Mouse (Mus musculus) neural tube, embryonic 12.5 days (tissue): ENCODE data around the gene Msh6. TPM values are rescaled to one million over a fixed set of nuclear protein-coding genes. Genes with fewer than 3 reads are reported as not detected.
"Not testable (repeated sequence)": the region's sequence is repeated elsewhere in the genome, so short reads cannot be mapped to it uniquely, and the experiment has no call there.

Experiments used
- ATAC-seq: fragments of 200-750 bp; cut with Nextera tagmentation; 2 replicates; pipeline ENCODE4 v1.8.0; 2017; ENCODE audit warnings: low read depth, mild to moderate bottlenecking, moderate TSS enrichment, moderate library complexity; ENCODE audit not compliant: low FRiP score
- H3K27ac ChIP-seq: fragments of 300-500 bp; sonication (generic); 2 replicates; pipeline ENCODE4 v1.5.1; 2016
- H3K27me3 ChIP-seq: fragments of 300-500 bp; sonication (generic); replicated peaks from 2 replicates; pipeline ENCODE4 v1.6.1; 2016; ENCODE audit warnings: mild to moderate bottlenecking
- H3K36me3 ChIP-seq: fragments of 300-500 bp; sonication (generic); 2 replicates; pipeline ENCODE4 v1.6.1; 2016; ENCODE audit warnings: mild to moderate bottlenecking
- H3K4me1 ChIP-seq: fragments of 300-500 bp; sonication (generic); 2 replicates; pipeline ENCODE4 v1.6.1; 2016
- H3K4me2 ChIP-seq: fragments of 300-500 bp; sonication (generic); replicated peaks from 2 replicates; pipeline ENCODE4 v1.6.1; 2016; ENCODE audit warnings: mild to moderate bottlenecking
- H3K4me3 ChIP-seq: fragments of 300-500 bp; sonication (generic); 2 replicates; pipeline ENCODE4 v1.5.1; 2016
- H3K9ac ChIP-seq: fragments of 300-500 bp; sonication (generic); 2 replicates; pipeline ENCODE4 v1.6.1; 2016; ENCODE audit warnings: mild to moderate bottlenecking
- H3K9me3 ChIP-seq: fragments of 300-500 bp; sonication (generic); 2 replicates; pipeline ENCODE4 v1.6.1; 2016; ENCODE audit warnings: mild to moderate bottlenecking
- WGBS: fragments of 180-500 bp; shearing (Covaris S2); methylation state at CpG from one replicate; pipeline ENCODE4 v1.1.7; 2016; 5-methylcytosine and 5-hydroxymethylcytosine counted together
- polyA plus RNA-seq: library from polyadenylated mRNA; unstranded; fragments of >200 nt; fragmentation: Nextera tagmentation; extraction: Ambion mirVana; gene quantifications from 2 replicates; pipeline ENCODE4 v1.2.1, GENCODE M21; 2016

The Msh6 gene
- polyA plus RNA-seq, 1 experiment from 2014 or later, result 51.4 TPM

DNA sequence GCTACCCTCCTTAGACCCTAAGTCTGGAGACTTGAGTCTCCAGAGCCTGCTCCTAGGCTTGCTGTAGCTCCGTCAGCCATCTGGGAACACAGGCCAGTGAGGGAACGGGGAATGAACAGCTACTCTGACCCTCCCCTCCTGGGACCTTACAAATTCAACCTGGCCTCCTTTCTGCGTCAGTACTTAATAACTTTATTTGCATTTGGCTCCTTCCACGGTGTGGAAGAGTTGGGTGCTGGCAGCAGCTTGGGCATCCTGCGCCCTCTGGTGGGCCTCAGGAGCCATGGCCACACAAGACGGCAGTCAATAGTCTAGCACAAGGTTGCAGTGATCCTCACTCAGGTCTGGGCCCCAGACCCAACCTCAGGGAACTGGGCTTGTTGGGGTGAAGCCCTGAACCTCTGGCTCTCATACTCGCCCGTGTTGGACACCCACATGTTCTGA is 6.4 kb upstream of the Msh6 start:
- ATAC-seq, result 0 out of 2 replicates have a peak, but pooled peaks have one; percentile 44
- not testable (repeated sequence) for H3K9me3 ChIP-seq, H3K4me1 ChIP-seq, H3K4me2 ChIP-seq, H3K27ac ChIP-seq, H3K27me3 ChIP-seq, H3K4me3 ChIP-seq, H3K9ac ChIP-seq, H3K36me3 ChIP-seq
- 43% methylated on average over 6 of the region's 8 CpGs for WGBS

DNA sequence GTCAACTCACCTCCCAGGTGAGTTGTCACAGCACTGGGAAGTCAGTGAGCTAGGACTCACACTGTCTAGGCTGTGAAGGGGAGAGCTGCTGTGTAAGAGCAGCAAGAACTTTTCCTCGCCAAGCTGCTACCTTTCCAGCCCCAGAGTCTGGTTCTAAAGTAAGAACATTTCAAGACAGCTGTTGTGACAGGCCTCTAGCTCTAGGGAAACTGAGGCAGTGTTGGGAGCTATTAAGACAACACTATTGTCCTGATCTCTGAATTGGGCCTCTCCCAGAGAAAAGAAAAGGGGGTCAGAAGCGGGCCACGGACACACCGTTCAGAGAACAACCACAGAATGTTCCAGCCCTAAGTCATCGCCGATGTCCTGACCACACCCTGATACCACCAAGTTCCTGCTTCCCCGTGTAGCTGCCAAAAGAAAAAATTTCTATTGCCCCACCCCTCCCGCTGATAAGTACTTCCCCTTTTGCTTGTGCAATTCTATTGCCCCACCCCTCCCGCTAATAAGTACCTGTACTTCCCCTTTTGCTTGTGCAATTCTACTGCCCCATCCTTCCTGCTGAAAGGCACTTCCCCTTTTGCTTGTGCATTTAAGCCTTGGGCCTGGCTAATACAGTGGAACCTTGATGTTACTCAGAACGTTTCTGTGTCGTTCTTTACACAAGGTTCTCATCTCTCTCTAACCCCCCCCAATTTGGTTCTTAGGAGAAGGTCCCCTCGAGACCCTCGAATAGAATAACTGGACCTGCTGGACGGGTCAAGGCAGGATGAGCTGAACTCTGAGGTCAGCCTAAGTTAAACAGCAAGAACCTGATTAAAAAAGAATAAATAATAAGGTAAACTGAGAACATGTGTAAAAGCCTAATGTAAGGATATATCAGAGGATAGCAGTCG is 2.9 kb upstream of the Msh6 start:
- not testable (repeated sequence) for H3K4me2 ChIP-seq, H3K4me3 ChIP-seq, H3K9ac ChIP-seq, H3K27ac ChIP-seq, H3K27me3 ChIP-seq, H3K36me3 ChIP-seq, ATAC-seq, H3K4me1 ChIP-seq, H3K9me3 ChIP-seq
- 89% methylated on average over 15 of the region's 15 CpGs for WGBS

DNA sequence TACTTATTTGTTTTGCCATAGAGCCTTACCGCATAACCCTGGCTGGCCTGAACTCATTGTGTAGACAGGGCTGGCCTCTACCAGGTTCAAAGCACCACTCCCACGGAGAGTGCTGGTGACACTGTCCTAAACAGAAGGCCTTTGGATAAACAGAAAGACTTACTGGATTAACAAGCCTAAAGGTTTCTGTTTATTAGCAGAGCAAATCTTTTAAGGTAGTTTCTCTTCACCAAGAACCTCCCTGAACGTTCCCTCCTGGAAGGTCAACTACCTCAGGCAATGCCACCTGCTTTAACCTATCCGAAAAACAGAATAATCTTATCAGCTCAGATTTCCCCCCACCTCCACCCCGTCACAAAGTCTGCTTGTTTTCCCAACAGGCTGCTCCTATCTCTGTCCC is 2.0 kb upstream of the Msh6 start:
- peaks cover 9% of the 10 kb centered on the region for H3K4me1 ChIP-seq
- no peak overlapping the region for H3K4me2 ChIP-seq
- WGBS, result 85% methylated on average over 5 of the region's 5 CpGs
- no peaks in the 10 kb centered on the region for H3K9me3 ChIP-seq
- H3K27me3 ChIP-seq, result no peaks in the 10 kb centered on the region
- no peak overlapping the region for H3K4me3 ChIP-seq
- no peak overlapping the region for H3K9ac ChIP-seq
- ATAC-seq, result no peak
- H3K27ac ChIP-seq, result no peak overlapping the region
- 0 out of 2 replicates have a peak, but pooled peaks cover 3% of the 10 kb centered on the region for H3K36me3 ChIP-seq

DNA sequence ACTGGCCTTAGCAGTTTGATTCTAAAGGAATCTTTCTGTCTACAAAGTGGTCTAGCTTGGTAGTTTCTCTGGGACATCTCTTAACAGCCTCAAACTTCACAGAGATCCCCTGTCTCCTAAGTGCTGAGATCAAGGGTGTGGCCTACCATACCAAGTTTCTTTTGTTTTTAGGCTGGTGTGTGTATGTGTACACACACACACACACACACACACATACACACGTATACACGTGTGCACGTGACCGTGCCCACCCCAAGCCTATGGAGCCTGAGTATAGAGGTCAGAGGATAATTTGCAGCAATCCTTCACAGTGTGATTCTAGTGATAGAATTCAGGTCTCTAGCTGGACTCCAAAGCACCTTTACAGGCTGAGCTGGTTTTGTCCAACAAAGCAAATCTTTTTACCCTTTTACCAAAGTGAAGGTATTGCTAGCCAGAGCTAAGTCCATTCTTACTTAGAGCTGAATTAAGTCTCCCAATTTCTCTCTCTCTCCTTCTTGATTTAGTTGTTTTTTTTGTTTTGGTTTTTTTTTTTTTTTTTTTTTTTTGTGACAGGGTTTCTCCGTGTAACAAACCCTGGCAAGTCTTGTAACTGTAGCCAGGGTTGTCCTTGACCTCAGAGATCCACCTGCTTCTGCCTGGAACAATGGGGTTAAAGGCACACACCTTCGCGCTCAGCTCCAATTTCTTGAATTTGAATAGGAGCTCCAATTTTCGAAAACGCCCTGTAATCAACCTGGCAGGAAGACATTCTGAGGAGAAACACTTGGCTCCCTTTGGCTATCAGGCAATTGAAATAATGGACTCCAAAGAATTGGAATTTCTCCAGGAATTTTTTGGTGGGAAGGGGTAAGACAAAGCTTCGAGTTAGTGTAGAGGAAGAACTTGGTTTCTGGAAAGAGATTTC is 1.3 kb upstream of the Msh6 start:
- H3K27me3 ChIP-seq, result no peaks in the 10 kb centered on the region
- H3K4me3 ChIP-seq, result no peak overlapping the region
- peaks cover 9% of the 10 kb centered on the region for H3K4me1 ChIP-seq
- H3K4me2 ChIP-seq, result peak overlapping the region; percentile 80
- no peak overlapping the region for H3K27ac ChIP-seq
- WGBS, result 73% methylated on average over 10 of the region's 10 CpGs
- no peak overlapping the region for H3K9ac ChIP-seq
- H3K9me3 ChIP-seq, result no peaks in the 10 kb centered on the region
- H3K36me3 ChIP-seq, result 0 out of 2 replicates have a peak, but pooled peaks cover 3% of the 10 kb centered on the region
- ATAC-seq, result no peak

DNA sequence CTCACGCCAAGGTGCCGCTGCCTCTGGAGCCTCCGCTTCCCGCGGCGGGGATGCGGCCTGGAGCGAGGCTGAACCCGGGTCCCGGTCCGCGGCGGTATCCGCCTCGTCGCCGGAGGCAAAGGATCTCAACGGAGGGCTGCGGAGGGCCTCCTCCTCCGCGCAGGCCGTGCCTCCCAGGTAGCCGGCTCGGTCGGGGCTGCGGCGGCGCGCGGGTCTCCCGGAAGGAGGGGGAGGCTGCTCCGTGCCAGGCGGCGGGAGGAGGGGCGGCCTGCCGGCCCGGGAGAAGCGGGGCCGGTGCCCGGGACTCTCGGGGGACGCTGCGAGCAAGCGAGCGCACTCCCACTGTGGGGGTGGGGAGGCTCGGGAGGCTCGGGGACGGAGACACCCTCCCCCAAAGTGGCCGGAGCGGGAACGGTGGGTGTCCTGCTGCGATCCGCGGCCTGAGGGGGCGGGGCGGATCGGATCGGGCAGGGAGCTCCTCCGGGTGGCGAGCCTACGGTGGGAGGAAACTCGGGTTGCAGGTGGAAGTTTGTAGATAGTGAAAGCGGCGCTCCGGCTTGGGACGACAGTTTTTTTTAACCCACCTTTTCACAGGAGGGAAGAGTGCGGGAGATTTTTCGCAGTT is 479 bp downstream of the Msh6 start:
- Histone ChIP-seq H3K4me1 (peaks cover 9% of the 10 kb centered on the region), H3K9ac (peak overlapping the region; percentile 87), H3K27me3 (no peaks in the 10 kb centered on the region), H3K9me3 (no peaks in the 10 kb centered on the region), H3K4me3 (peak overlapping the region; percentile 96), H3K36me3 (0 out of 2 replicates have a peak, but pooled peaks cover 3% of the 10 kb centered on the region), H3K4me2 (peak overlapping the region; percentile 80), H3K27ac (peak overlapping the region; percentile 59; the same call in 1 of the 2 replicates)
- ATAC-seq, result peak; percentile 73
- under 1% methylated on average over 58 of the region's 68 CpGs for WGBS

DNA sequence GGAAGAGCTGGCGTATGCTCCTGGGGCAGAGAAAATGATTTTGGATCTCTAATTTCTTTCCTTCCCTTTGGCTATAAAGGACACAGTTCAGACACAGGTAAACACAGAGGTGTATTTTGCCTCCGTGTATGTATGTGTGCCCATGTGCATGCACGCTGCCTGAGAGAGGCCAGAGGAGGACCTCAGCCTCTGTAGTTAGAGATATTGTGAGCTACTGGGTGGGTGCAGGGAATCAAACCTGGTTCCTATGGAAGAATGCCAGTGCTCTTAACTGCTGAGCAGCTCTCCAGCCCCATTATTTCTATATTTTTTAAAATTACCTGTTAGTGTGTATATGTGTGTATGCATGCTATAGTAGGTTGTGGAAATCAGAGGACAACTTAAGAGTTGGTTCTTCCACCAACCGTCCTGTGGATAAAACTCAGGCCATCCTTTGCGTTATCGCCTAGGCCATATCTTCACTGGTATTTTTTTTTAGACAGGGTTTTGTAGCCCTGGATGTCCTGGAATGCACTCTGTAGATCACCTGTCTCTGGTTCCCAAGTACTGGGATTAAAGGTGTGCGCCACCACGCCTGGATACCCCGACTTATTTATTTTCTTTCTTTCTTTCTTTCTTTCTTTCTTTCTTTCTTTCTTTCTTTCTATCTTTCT is 1.4 kb downstream of the Msh6 start:
- H3K4me3 ChIP-seq, result peak overlapping the region; percentile 96
- H3K36me3 ChIP-seq, result 0 out of 2 replicates have a peak, but pooled peaks cover 3% of the 10 kb centered on the region
- no peaks in the 10 kb centered on the region for H3K27me3 ChIP-seq
- peak overlapping the region; percentile 80 for H3K4me2 ChIP-seq
- ATAC-seq, result no peak
- H3K9me3 ChIP-seq, result no peaks in the 10 kb centered on the region
- 0 out of 2 replicates have a peak overlapping the region, but pooled peaks have one; percentile 87 for H3K9ac ChIP-seq
- H3K27ac ChIP-seq, result no peak overlapping the region
- WGBS, result 78% methylated on average over 9 of the region's 9 CpGs
- peaks cover 9% of the 10 kb centered on the region for H3K4me1 ChIP-seq

DNA sequence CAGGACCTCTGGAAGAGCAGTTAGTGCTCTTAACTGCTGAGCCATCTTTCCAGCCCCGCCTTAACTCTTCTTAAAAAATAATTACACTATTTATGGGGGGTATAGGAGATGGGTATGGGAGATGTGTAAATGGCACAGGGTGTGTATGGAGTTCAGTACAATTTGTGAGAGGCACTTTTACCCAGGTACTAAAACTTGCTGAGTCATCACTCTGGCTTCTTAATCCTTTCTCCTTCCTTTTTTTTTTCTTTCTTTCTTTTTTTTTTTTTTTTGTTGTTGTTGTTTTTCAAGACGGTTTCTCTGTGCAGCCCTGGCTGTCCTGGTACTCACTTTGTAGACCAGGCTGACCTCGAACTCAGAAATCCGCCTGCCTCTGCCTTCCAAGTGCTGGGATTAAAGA is 2.1 kb downstream of the Msh6 start:
- H3K4me3 ChIP-seq, ATAC-seq, H3K4me1 ChIP-seq, H3K9ac ChIP-seq, H3K27ac ChIP-seq, H3K27me3 ChIP-seq, H3K36me3 ChIP-seq, H3K9me3 ChIP-seq: not testable (repeated sequence)
- WGBS, result 93% methylated on average over 4 of the region's 4 CpGs
- H3K4me2 ChIP-seq, result 0 out of 2 replicates have a peak overlapping the region, but pooled peaks have one; percentile 80

DNA sequence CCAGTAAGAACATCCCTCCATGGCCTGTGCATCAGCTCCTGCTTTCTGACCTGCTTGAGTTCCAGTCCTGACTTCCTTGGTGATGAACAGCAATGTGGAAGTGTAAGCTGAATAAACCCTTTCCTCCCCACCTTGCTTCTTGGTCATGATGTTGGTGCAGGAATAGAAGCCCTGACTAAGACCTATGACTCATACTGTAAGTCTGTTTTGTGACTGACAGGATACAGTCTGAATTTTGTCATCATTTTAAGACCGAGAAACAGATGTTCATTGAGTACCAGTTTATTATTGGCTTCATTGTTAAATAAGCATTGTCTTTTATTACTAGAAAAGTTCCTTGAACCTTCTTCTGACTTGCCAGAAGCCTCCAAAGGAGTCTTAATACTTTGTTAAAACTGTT is 4.8 kb downstream of the Msh6 start:
- 86% methylated on average over 1 of the region's 1 CpGs for WGBS
- not testable (repeated sequence) for H3K9me3 ChIP-seq, H3K4me1 ChIP-seq, H3K27ac ChIP-seq, H3K9ac ChIP-seq, ATAC-seq, H3K4me2 ChIP-seq, H3K4me3 ChIP-seq, H3K27me3 ChIP-seq
- H3K36me3 ChIP-seq, result peaks cover 16% of the 10 kb centered on the region

DNA sequence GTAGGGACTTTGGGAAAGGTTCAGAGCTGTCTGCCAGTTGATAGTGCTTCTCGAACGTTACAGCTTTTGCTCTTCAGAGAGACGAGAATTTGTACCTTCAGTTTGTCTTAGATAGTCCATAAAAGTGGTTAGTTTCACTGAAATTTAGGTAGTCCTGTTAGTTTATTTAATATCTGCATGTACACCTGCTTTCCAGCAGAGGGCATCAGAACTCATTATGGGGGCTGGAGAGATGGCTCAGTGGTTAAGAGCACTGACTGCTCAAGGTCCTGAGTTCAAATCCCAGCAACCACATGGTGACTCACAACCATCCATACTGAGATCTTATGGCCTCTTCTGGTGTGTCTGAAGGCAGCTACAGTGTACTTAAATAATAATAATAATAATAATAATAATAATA is 7.2 kb downstream of the Msh6 start:
- no peak overlapping the region for H3K4me2 ChIP-seq
- H3K9ac ChIP-seq, result no peak overlapping the region
- no peak overlapping the region for H3K4me3 ChIP-seq
- H3K27me3 ChIP-seq, result no peaks in the 10 kb centered on the region
- ATAC-seq, result no peak
- H3K9me3 ChIP-seq, result no peaks in the 10 kb centered on the region
- WGBS, result 87% methylated on average over 3 of the region's 3 CpGs
- H3K36me3 ChIP-seq, result peaks cover 40% of the 10 kb centered on the region
- no peak overlapping the region for H3K27ac ChIP-seq
- no peaks in the 10 kb centered on the region for H3K4me1 ChIP-seq

DNA sequence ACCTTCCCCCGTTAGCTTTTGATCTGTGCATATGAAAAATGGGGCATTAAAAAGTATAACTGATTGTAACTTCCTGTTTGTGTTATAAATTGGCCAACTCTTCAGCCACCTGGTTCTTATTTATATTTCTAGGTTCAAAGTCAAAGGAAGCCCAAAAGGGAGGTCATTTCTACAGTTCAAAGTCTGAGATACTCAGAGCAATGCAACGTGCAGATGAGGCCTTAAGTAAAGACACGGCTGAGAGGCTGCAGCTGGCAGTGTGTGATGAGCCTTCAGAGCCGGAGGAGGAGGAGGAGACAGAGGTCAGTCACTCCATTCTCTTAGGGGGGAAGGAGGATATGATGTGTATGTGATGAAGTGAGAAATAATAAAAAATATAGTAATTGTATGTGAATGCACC is 8.5 kb downstream of the Msh6 start:
- no peaks in the 10 kb centered on the region for H3K9me3 ChIP-seq
- WGBS, result 83% methylated on average over 4 of the region's 4 CpGs
- no peak overlapping the region for H3K9ac ChIP-seq
- peaks cover 45% of the 10 kb centered on the region for H3K36me3 ChIP-seq
- no peak overlapping the region for H3K4me3 ChIP-seq
- ATAC-seq, result no peak
- H3K4me1 ChIP-seq, result no peaks in the 10 kb centered on the region
- no peaks in the 10 kb centered on the region for H3K27me3 ChIP-seq
- no peak overlapping the region for H3K27ac ChIP-seq
- no peak overlapping the region for H3K4me2 ChIP-seq

DNA sequence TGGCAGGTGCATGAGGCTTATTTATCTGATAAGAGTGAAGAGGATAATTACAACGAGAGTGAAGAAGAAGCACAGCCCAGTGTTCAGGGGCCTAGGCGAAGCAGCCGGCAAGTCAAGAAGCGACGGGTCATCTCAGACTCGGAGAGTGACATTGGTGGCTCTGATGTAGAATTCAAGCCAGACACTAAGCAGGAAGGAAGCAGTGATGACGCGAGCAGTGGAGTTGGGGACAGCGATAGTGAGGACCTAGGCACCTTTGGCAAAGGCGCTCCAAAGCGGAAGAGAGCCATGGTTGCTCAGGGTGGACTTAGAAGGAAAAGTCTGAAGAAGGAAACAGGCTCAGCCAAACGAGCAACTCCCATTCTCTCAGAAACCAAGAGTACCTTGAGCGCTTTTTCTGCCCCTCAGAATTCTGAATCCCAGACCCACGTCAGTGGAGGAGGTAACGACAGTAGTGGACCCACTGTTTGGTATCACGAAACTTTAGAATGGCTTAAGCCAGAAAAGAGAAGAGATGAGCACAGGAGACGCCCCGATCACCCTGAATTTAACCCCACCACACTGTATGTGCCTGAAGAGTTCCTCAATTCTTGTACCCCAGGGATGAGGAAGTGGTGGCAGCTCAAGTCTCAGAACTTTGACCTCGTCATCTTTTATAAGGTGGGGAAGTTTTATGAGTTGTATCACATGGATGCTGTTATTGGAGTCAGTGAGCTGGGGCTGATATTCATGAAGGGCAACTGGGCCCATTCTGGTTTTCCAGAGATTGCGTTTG is 9.8 kb downstream of the Msh6 start:
- no peaks in the 10 kb centered on the region for H3K4me1 ChIP-seq
- no peak overlapping the region for H3K4me2 ChIP-seq
- 94% methylated on average over 20 of the region's 20 CpGs for WGBS
- no peaks in the 10 kb centered on the region for H3K9me3 ChIP-seq
- no peak overlapping the region for H3K4me3 ChIP-seq
- ATAC-seq, result no peak
- peaks cover 50% of the 10 kb centered on the region for H3K36me3 ChIP-seq
- H3K27ac ChIP-seq, result no peak overlapping the region
- no peaks in the 10 kb centered on the region for H3K27me3 ChIP-seq
- no peak overlapping the region for H3K9ac ChIP-seq
